Mouse (Mus musculus) right cerebral cortex, postnatal 14 days (tissue): ENCODE measurements around the gene Pgap3.

Experiments used
- DNase-seq: peaks from one replicate; pipeline ENCODE4 v3.0.0; 2022

The Pgap3 gene

GRCm38 (mm10) chr11:98352272-98352990 lies 47.9 kb downstream of the Pgap3 start:
- no peak for DNase-seq

GRCm38 (mm10) chr11:98349308-98349707 lies 51.0 kb downstream of the Pgap3 start:
- no peak for DNase-seq

- peak; percentile 71 for DNase-seq
Measured at GRCm38 (mm10) chr11:98348083-98348961, 52.0 kb downstream of the Pgap3 start, which contains the start of gene Ppp1r1b. Gene Ppp1r1b, plus strand, starts transcription at chr11:98348404.

GRCm38 (mm10) chr11:98347385-98348082 lies 52.8 kb downstream of the Pgap3 start:
- DNase-seq: no peak

DNA sequence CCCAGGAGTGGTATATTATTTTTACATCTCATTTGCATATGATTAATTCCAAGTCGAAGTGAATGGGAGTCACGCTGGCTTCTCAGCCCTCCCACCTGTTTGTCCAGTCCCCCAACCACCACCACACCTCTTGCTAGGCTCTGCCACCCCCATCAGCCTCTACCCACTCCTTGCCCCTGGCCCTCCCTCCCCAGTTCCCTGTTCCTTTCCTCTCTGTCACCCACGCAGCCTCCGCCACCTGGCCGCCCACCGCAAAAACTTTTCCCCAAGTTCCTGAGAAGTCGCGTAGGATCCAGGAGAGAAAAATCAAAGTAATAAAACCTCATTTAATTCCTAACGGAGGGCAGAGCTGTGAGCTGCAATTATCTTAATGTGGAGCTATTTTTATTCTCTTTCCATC lies 54.1 kb downstream of the Pgap3 start:
- DNase-seq: no peak

DNA sequence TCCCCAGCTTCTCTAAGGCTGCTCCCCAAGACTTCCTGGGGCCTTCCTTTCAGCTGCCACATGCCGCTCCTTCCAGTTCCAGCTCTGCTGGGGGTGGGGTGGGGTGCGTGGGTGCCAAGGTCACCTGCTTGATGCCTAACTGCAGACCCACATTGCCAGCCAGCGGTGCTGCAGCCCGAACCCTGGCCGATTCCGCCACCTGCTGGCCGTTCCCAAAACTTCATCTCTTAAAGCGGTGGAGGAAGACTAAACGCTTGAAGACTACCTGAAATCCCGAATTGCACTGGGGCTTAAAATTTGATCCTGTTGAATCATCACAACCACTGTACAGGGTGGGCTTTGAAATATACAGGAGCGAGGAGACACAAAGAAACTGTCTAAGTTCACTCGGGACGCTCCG lies 55.0 kb downstream of the Pgap3 start:
- DNase-seq: peak; percentile 83

DNA sequence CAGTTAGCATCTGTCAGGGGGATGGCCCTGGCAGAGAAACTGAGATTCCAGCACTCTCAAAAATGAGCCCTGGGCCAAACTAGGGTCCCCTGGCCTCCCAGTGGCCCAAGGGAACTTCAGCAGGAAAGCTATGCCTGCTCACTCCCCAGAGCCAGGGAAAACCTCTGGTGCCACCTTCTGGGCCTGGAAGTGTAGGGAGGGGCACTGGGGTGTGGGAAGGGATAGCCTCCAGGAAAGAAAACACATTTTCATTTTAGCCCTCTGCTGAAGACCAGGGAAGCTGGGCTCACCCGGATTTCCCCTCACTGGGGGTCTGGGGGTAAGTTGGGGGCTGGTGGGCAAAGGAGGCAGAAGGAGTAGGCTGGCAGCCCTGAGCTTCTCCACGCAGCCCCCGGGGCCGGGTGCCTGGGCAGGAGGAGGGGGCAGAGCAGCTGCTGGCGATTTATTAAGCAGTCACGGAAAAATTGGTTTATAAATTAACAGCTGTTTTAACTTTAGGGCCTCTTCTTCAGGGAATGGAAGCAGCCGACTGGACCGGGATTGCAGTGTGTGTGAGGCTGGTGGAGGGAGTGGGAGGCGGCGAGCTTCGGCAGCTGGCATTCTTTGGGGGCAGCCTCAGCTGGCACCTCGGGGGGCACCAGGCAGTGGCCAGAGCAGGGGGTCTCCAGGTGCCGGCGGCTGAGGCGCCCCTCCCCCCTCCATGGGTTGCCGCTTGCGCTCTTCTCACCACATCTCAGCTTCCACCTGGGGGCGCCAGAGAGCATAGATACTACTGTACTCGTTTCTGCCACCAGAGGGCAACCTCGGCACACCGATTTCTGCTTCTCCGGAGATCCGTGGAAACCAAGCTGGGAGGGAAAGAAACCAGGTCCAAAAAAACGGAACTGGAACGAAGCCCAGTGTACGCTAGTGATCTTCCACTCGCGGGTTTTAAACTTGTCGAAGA lies 58.0 kb downstream of the Pgap3 start:
- DNase-seq: peak; percentile 96

DNA sequence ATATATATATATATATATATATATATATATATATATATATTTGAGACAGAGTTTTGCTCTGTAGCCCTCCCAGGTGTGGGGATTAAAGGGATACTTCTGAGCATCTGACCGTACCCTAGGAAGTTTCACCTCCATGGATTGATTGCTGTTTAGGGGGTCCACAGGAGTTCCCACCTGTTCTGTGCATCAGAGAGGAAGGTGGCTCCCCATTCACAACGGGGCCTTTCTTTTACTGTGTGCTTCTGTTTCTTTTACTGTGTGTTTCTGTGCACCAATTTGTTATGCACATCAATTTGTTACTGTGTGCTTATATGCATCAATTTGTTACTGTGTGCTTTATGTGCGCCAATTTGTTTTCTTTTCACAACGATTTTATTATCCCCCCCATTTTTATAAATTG lies 59.1 kb downstream of the Pgap3 start:
- DNase-seq: no peak

- no peak for DNase-seq
Measured at GRCm38 (mm10) chr11:98340597-98340996, 59.7 kb downstream of the Pgap3 start.

DNA sequence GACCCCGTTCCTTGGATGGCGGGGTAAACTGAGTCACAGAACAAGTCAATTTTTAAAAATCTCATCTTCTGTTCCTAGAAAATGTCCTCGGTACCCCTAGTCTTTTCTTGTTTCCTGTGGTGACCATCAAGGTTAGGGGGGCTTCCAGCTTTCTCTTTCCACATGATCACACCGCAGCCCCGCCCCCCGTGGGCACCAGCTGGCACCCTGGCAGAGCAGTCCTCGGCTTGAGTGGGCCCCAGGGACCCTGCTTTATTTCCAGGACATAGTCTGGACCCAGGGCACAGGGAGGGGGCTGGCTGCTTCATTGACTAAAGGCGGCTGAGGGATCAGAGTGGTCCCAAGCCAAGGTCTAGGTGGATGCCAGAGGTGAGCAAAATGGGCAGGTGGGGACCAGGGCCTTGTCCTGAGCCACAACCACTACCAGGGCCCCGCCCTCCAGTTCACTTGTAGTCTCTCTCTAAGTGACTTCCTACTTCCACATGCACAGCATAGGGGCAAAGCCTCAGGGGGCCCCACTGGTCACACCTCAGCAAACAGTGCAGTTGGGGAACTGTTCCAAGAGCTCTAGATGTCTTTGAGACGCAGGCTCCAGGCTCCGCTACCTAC lies 60.5 kb downstream of the Pgap3 start:
- no peak for DNase-seq

- DNase-seq: no peak
Measured at GRCm38 (mm10) chr11:98339071-98339501, 61.2 kb downstream of the Pgap3 start.
